Mouse (Mus musculus) bone marrow macrophage, adult 2 months (primary cell): ENCODE data around the gene Dhx35.

Source experiments
- CTCF ChIP-seq: IDR thresholded peaks from 2 replicates; pipeline ENCODE4 v1.5.1; 2012; ENCODE audit warnings: low read depth, mild to moderate bottlenecking, low read length, moderate library complexity
- POLR2A ChIP-seq: IDR thresholded peaks from 2 replicates; pipeline ENCODE4 v1.6.1; 2012; ENCODE audit warnings: mild to moderate bottlenecking, low read depth, low read length, borderline replicate concordance

- no peak for TF ChIP-seq POLR2A
- TF ChIP-seq CTCF, result no peak
Measured at GRCm38 (mm10) chr2:158768771-158769170, 25.8 kb upstream of the Dhx35 start.
